Comparison of ENCODE assay signal across 12 mouse cellular contexts in the genomic region with DNA sequence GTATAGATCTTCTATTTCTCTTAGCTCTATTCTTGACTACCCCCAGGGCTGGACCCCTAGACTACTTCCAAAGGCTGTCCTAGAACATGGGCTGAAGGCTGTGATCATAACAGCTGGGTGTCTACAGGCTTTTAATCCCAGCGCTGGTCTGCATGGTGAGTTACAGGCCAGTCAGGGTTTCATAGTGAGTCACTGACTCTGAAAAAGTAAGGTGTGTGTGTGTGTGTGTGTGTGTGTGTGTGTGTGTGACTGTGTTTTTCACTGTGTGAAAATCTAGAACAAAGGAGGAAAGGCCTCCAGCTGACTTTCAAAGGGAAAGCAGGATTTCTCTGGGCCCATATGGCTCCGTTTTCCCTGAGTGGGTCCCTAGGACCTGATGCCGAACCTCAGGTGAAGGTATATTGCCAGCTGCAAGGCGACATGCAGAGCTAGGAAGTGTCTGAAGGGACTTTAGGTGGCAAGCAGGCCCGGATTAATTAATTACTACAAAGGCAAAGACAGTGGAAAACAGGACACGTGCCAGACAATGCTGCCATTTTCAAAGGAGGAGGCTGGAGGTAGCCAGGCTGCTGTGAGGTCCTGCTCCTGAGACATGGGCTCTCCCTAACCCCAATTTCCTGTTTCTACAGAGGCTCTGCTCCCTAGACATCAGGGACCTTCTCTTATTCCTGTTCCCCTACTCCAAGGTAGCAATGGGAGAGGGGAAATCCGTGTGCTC. TPM values are rescaled to one million over a fixed set of nuclear protein-coding genes. Genes with fewer than 3 reads are reported as not detected.
DNase-seq lines count a peak whose midpoint lies in the region; ATAC-seq lines count a peak whose summit lies in the region.
"Had no signal": no experiment of that assay in that cellular context is flagged by ENCODE, and none has a peak within 500 bp of the region (broad histone marks: within the 10 kb centered on the region; RNA-seq: fewer than 3 reads in every experiment).

No protein-coding gene starts in this region.

- no peaks in the 10 kb centered on the region for H3K9me3 ChIP-seq in megakaryocyte, embryonic 14.5 days
- H3K9me3 ChIP-seq in hindbrain, embryonic 14.5 days (ENCODE audit: control insufficient read depth, low read length), result no peaks in the 10 kb centered on the region
- H3K9me3 ChIP-seq in neural tube, embryonic 14.5 days (ENCODE audit: control insufficient read depth, low read length), result no peaks in the 10 kb centered on the region

- ATAC-seq in megakaryocyte, adult 5-6 weeks (ENCODE audit: poor library complexity, severe bottlenecking), result no peak
- no peak for ATAC-seq in hindbrain, embryonic 14.5 days (ENCODE audit: low FRiP score)
- ATAC-seq in neural tube, embryonic 14.5 days (ENCODE audit: low read depth), result no peak

- WGBS in hindbrain, embryonic 14.5 days, result 51% methylated on average over 7 of the region's 7 CpGs
- 44% methylated on average over 7 of the region's 7 CpGs for WGBS in neural tube, embryonic 14.5 days

- H3K36me3 ChIP-seq in megakaryocyte, embryonic 14.5 days (replicated peaks; ENCODE audit: low read length), result peaks cover 32% of the 10 kb centered on the region
- 0 out of 2 replicates have a peak, but pooled peaks cover 7% of the 10 kb centered on the region for H3K36me3 ChIP-seq in hindbrain, embryonic 14.5 days (replicated peaks; ENCODE audit: control insufficient read depth, insufficient read depth)
- no peaks in the 10 kb centered on the region for H3K36me3 ChIP-seq in neural tube, embryonic 14.5 days (ENCODE audit: control insufficient read depth, insufficient read depth, low read length)

- H3K4me3 ChIP-seq in megakaryocyte, embryonic 14.5 days (replicated peaks), result peak overlapping the region; percentile 97
- H3K4me3 ChIP-seq in hindbrain, embryonic 14.5 days (replicated peaks; ENCODE audit: low read length), result peak overlapping the region; percentile 6; the same call in 1 of the 2 replicates
- H3K4me3 ChIP-seq in neural tube, embryonic 14.5 days (ENCODE audit: low read depth, low read length), result no peak overlapping the region

- no peak for DNase-seq in hindbrain, embryonic 14.5 days (ENCODE audit: low spot score)
- DNase-seq in kidney, postnatal 25 days, result peak; percentile 68 to 76
- no peak for DNase-seq in lung, adult 18-20 months
- no peak for DNase-seq in retina, postnatal 1 day
- DNase-seq in cerebellum, adult 18-20 months, result no peak
- DNase-seq: adrenal gland, postnatal 25 days; cerebellum, postnatal 10 days; heart, postnatal 4 days; lung, embryonic 14.5 days had no signal

- peaks cover 67% of the 10 kb centered on the region for H3K4me1 ChIP-seq in megakaryocyte, embryonic 14.5 days
- H3K4me1 ChIP-seq in hindbrain, embryonic 14.5 days (replicated peaks; ENCODE audit: control insufficient read depth, insufficient read depth, low read length), result peaks cover 38% of the 10 kb centered on the region
- H3K4me1 ChIP-seq in neural tube, embryonic 14.5 days (ENCODE audit: control insufficient read depth, insufficient read depth, low read length), result peaks cover 31% of the 10 kb centered on the region

- H3K4me2 ChIP-seq in hindbrain, embryonic 14.5 days (replicated peaks), result peak overlapping the region; percentile 95
- H3K4me2 ChIP-seq in neural tube, embryonic 14.5 days (ENCODE audit: low read depth, low read length), result peak overlapping the region; percentile 97

- 0 out of 2 replicates have a peak overlapping the region, but pooled peaks have one; percentile 25 for H3K9ac ChIP-seq in hindbrain, embryonic 14.5 days
- no peak overlapping the region for H3K9ac ChIP-seq in neural tube, embryonic 14.5 days (replicated peaks; ENCODE audit: low read depth, low read length)
- H3K9ac ChIP-seq: lung, embryonic 14.5 days had no signal

- peak overlapping the region; percentile 29; the same call in 1 of the 2 replicates for H3K27ac ChIP-seq in hindbrain, embryonic 14.5 days
- no peak overlapping the region for H3K27ac ChIP-seq in neural tube, embryonic 14.5 days (ENCODE audit: low read depth, low read length)

- no peaks in the 10 kb centered on the region for H3K27me3 ChIP-seq in megakaryocyte, embryonic 14.5 days (replicated peaks)
- H3K27me3 ChIP-seq in hindbrain, embryonic 14.5 days (ENCODE audit: control insufficient read depth, insufficient read depth, low read length), result no peaks in the 10 kb centered on the region
- no peaks in the 10 kb centered on the region for H3K27me3 ChIP-seq in neural tube, embryonic 14.5 days (ENCODE audit: control insufficient read depth, insufficient read depth, low read length)

RNA-seq across cellular contexts. Expression of a gene that starts 12.0 kb away (rescaled TPM):
- 119 and 130 TPM in 2 replicates for polyA plus RNA-seq in megakaryocyte, embryonic 14.5 days (2012; ENCODE audit: insufficient read depth, low replicate concordance)
- 17.1 and 22.2 TPM in 2 replicates for total RNA-seq in megakaryocyte, adult 5-6 weeks (2015)
- total RNA-seq in megakaryocyte, adult 5-6 weeks (2017), result 9.1 and 12.1 TPM in 2 replicates
- polyA plus RNA-seq in hindbrain, embryonic 14.5 days (2014; fragmentation: Nextera tagmentation; extraction: Ambion mirVana), result 55.7 and 56.0 TPM in 2 replicates
- polyA plus RNA-seq in neural tube, embryonic 14.5 days (2014; fragmentation: Nextera tagmentation; extraction: Ambion mirVana), result 52.0 and 53.6 TPM in 2 replicates

RNA-seq across cellular contexts. Expression of a gene that starts 12.1 kb away (rescaled TPM):
- 154 and 155 TPM in 2 replicates for polyA plus RNA-seq in megakaryocyte, embryonic 14.5 days (2012; ENCODE audit: insufficient read depth, low replicate concordance)
- total RNA-seq in megakaryocyte, adult 5-6 weeks (2015), result 51.8 and 56.7 TPM in 2 replicates
- total RNA-seq in megakaryocyte, adult 5-6 weeks (2017), result 298 and 386 TPM in 2 replicates
- 365 and 385 TPM in 2 replicates for polyA plus RNA-seq in hindbrain, embryonic 14.5 days (2014; fragmentation: Nextera tagmentation; extraction: Ambion mirVana)
- 377 and 383 TPM in 2 replicates for polyA plus RNA-seq in neural tube, embryonic 14.5 days (2014; fragmentation: Nextera tagmentation; extraction: Ambion mirVana)

RNA-seq across cellular contexts. Expression of a gene that starts 15.7 kb away (rescaled TPM):
- polyA plus RNA-seq in megakaryocyte, embryonic 14.5 days (2012; ENCODE audit: insufficient read depth, low replicate concordance), result 10.5 and 22.9 TPM in 2 replicates
- total RNA-seq in megakaryocyte, adult 5-6 weeks (2015), result not detected in 2 replicates
- 0.66 TPM in 1 of 2 replicates, not detected in the other for total RNA-seq in megakaryocyte, adult 5-6 weeks (2017)
- polyA plus RNA-seq in hindbrain, embryonic 14.5 days (2014; fragmentation: Nextera tagmentation; extraction: Ambion mirVana), result 1.6 and 4.5 TPM in 2 replicates
- 1.3 and 3.3 TPM in 2 replicates for polyA plus RNA-seq in neural tube, embryonic 14.5 days (2014; fragmentation: Nextera tagmentation; extraction: Ambion mirVana)

RNA-seq across cellular contexts. Expression of a gene that starts 48.5 kb away (rescaled TPM):
- 3.7 TPM in 1 of 2 replicates, not detected in the other for polyA plus RNA-seq in megakaryocyte, embryonic 14.5 days (2012; ENCODE audit: insufficient read depth, low replicate concordance)
- 7.6 and 9.2 TPM in 2 replicates for total RNA-seq in megakaryocyte, adult 5-6 weeks (2015)
- 7.5 and 11.6 TPM in 2 replicates for total RNA-seq in megakaryocyte, adult 5-6 weeks (2017)
- polyA plus RNA-seq in hindbrain, embryonic 14.5 days (2014; fragmentation: Nextera tagmentation; extraction: Ambion mirVana), result 34.4 and 37.7 TPM in 2 replicates
- polyA plus RNA-seq in neural tube, embryonic 14.5 days (2014; fragmentation: Nextera tagmentation; extraction: Ambion mirVana), result 38.1 and 48.3 TPM in 2 replicates

Comparison
In these comparisons a context has a peak if more than half of its experiments do, and no peak if none do; other contexts are left out.
1. DNase-seq: peak in kidney, postnatal 25 days (2 of 2); none in hindbrain, embryonic 14.5 days (single experiment), lung, adult 18-20 months (0 of 2), retina, postnatal 1 day (single experiment) and cerebellum, adult 18-20 months (0 of 2).